Mouse (Mus musculus): ENCODE results near the gene Cyp39a1.

DNA sequence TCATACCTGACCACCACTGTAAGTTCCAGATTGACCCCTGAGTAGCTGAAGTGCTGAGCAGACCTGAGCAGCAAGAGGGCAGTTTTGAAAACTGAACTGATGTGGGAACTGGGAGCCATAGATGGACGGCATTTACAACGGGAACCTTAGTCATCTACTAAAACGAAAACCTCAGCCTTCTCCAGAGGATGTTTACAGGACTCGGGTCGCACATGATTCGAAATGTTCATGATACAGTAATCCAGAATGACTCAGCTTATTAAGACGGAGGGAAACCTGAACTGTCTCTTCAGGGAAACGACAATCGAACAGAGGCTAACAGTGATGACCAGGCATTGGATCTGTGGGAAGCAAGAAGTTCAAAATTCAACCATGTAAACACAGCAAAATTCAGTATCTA is 48.1 kb upstream of the Cyp39a1 start:
- TF ChIP-seq EP300 (IDR thresholded peaks at IDR 0.05; ENCODE audit: low read depth) = no peak
- no peak for TF ChIP-seq CTCF (IDR thresholded peaks at IDR 0.05; ENCODE audit: low read depth)
